Mouse (Mus musculus): ENCODE results near the gene Prr15l. TPM values are rescaled to one million over a fixed set of nuclear protein-coding genes. Genes with fewer than 3 reads are reported as not detected.

Gene Prr15l
- polyA plus RNA-seq, 1 experiment from 2014 or later = 38.7 TPM

- H3K27me3 ChIP-seq = no peaks in the 10 kb centered on the region
- H3K9me3 ChIP-seq (replicated peaks) = no peaks in the 10 kb centered on the region
- no peak overlapping the region for H3K9ac ChIP-seq
- H3K27ac ChIP-seq = peak overlapping the region; percentile 83
- no peak overlapping the region for H3K4me2 ChIP-seq
- WGBS = 76% methylated on average over 6 of the region's 6 CpGs
- H3K4me3 ChIP-seq (replicated peaks) = no peak overlapping the region
- H3K36me3 ChIP-seq = peaks cover 5% of the 10 kb centered on the region
- H3K4me1 ChIP-seq = peaks cover 33% of the 10 kb centered on the region
- ATAC-seq (replicated peaks; ENCODE audit: low FRiP score) = no peak
Measured at GRCm38 (mm10) chr11:96938426-96938800, 10.5 kb downstream of the Prr15l start.

GRCm38 (mm10) chr11:96940578-96941465 lies 12.9 kb downstream of the Prr15l start:
- WGBS = 73% methylated on average over 16 of the region's 16 CpGs
- no peak for ATAC-seq (replicated peaks; ENCODE audit: low FRiP score)
- no peak overlapping the region for H3K4me2 ChIP-seq
- H3K4me3 ChIP-seq (replicated peaks) = no peak overlapping the region
- no peaks in the 10 kb centered on the region for H3K9me3 ChIP-seq (replicated peaks)
- no peaks in the 10 kb centered on the region for H3K36me3 ChIP-seq
- H3K27me3 ChIP-seq = no peaks in the 10 kb centered on the region
- H3K4me1 ChIP-seq = peaks cover 32% of the 10 kb centered on the region
- H3K9ac ChIP-seq = no peak overlapping the region
- H3K27ac ChIP-seq = no peak overlapping the region

- Histone ChIP-seq H3K9me3 (replicated peaks) (no peaks in the 10 kb centered on the region), H3K4me3 (replicated peaks) (no peak overlapping the region), H3K27me3 (no peaks in the 10 kb centered on the region), H3K27ac (no peak overlapping the region), H3K9ac (no peak overlapping the region), H3K4me1 (peaks cover 32% of the 10 kb centered on the region), H3K4me2 (no peak overlapping the region), H3K36me3 (no peaks in the 10 kb centered on the region)
- 77% methylated on average over 6 of the region's 6 CpGs for WGBS
- no peak for ATAC-seq (replicated peaks; ENCODE audit: low FRiP score)
Measured at GRCm38 (mm10) chr11:96941989-96942590, 14.2 kb downstream of the Prr15l start.

GRCm38 (mm10) chr11:96943746-96944304 lies 15.9 kb downstream of the Prr15l start, which contains the start of gene Pnpo:
Pnpo (minus strand) TSS chr11:96943986.
- Histone ChIP-seq H3K27ac (peak within 1 kb of the TSS; percentile 64), H3K27me3 (no peaks in the 10 kb centered on the region), H3K4me1 (peaks cover 20% of the 10 kb centered on the region), H3K4me3 (replicated peaks) (peak within 1 kb of the TSS; percentile 66), H3K9ac (peak within 1 kb of the TSS; percentile 59), H3K9me3 (replicated peaks) (no peaks in the 10 kb centered on the region), H3K4me2 (peak within 1 kb of the TSS; percentile 97), H3K36me3 (no peaks in the 10 kb centered on the region)
- WGBS = under 1% methylated on average over 29 of the region's 29 CpGs
- peak; percentile 96 for ATAC-seq (replicated peaks; ENCODE audit: low FRiP score)

GRCm38 (mm10) chr11:96944844-96945580 lies 17.1 kb downstream of the Prr15l start:
- H3K27ac ChIP-seq = no peak overlapping the region
- peak overlapping the region; percentile 51; the same call in 1 of the 2 replicates for H3K9ac ChIP-seq
- no peaks in the 10 kb centered on the region for H3K27me3 ChIP-seq
- 78% methylated on average over 14 of the region's 14 CpGs for WGBS
- H3K36me3 ChIP-seq = 0 out of 2 replicates have a peak, but pooled peaks cover 3% of the 10 kb centered on the region
- ATAC-seq (replicated peaks; ENCODE audit: low FRiP score) = no peak
- H3K9me3 ChIP-seq (replicated peaks) = no peaks in the 10 kb centered on the region
- H3K4me3 ChIP-seq (replicated peaks) = peak overlapping the region; percentile 66
- H3K4me1 ChIP-seq = peaks cover 18% of the 10 kb centered on the region
- H3K4me2 ChIP-seq = peak overlapping the region; percentile 97

- Histone ChIP-seq H3K4me2 (no peak overlapping the region), H3K36me3 (peaks cover 17% of the 10 kb centered on the region), H3K9me3 (replicated peaks) (no peaks in the 10 kb centered on the region), H3K4me3 (replicated peaks) (no peak overlapping the region), H3K4me1 (peaks cover 18% of the 10 kb centered on the region), H3K27me3 (no peaks in the 10 kb centered on the region), H3K27ac (no peak overlapping the region), H3K9ac (no peak overlapping the region)
- no peak for ATAC-seq (replicated peaks; ENCODE audit: low FRiP score)
- WGBS = 93% methylated on average over 9 of the region's 9 CpGs
Measured at GRCm38 (mm10) chr11:96946498-96946897, 18.6 kb downstream of the Prr15l start.

- H3K27me3 ChIP-seq = no peaks in the 10 kb centered on the region
- no peak overlapping the region for H3K4me3 ChIP-seq (replicated peaks)
- 90% methylated on average over 4 of the region's 4 CpGs for WGBS
- H3K36me3 ChIP-seq = peaks cover 30% of the 10 kb centered on the region
- peaks cover 18% of the 10 kb centered on the region for H3K4me1 ChIP-seq
- no peaks in the 10 kb centered on the region for H3K9me3 ChIP-seq (replicated peaks)
- no peak overlapping the region for H3K9ac ChIP-seq
- no peak overlapping the region for H3K4me2 ChIP-seq
- no peak; the same call in 1 of the 2 replicates for ATAC-seq (replicated peaks; ENCODE audit: low FRiP score)
- H3K27ac ChIP-seq = no peak overlapping the region
Measured at GRCm38 (mm10) chr11:96947849-96948248, 19.9 kb downstream of the Prr15l start.

GRCm38 (mm10) chr11:96950767-96951166 lies 22.9 kb downstream of the Prr15l start:
- H3K4me3 ChIP-seq (replicated peaks) = no peak overlapping the region
- WGBS = 95% methylated on average over 3 of the region's 3 CpGs
- H3K4me1 ChIP-seq = 0 out of 2 replicates have a peak, but pooled peaks cover 5% of the 10 kb centered on the region
- H3K4me2 ChIP-seq = no peak overlapping the region
- no peaks in the 10 kb centered on the region for H3K27me3 ChIP-seq
- ATAC-seq (replicated peaks; ENCODE audit: low FRiP score) = no peak
- peaks cover 58% of the 10 kb centered on the region for H3K36me3 ChIP-seq
- no peaks in the 10 kb centered on the region for H3K9me3 ChIP-seq (replicated peaks)
- no peak overlapping the region for H3K27ac ChIP-seq
- H3K9ac ChIP-seq = no peak overlapping the region

GRCm38 (mm10) chr11:96952426-96952825 lies 24.5 kb downstream of the Prr15l start:
- peak overlapping the region; percentile 19; the same call in 1 of the 2 replicates for H3K27ac ChIP-seq
- no peaks in the 10 kb centered on the region for H3K27me3 ChIP-seq
- no peak overlapping the region for H3K4me3 ChIP-seq (replicated peaks)
- H3K9me3 ChIP-seq (replicated peaks) = no peaks in the 10 kb centered on the region
- H3K4me1 ChIP-seq = 0 out of 2 replicates have a peak, but pooled peaks cover 5% of the 10 kb centered on the region
- ATAC-seq (replicated peaks; ENCODE audit: low FRiP score) = no peak
- peaks cover 75% of the 10 kb centered on the region for H3K36me3 ChIP-seq
- no peak overlapping the region for H3K4me2 ChIP-seq
- no peak overlapping the region for H3K9ac ChIP-seq
- WGBS = 73% methylated on average over 10 of the region's 10 CpGs

- H3K4me2 ChIP-seq = no peak overlapping the region
- WGBS = 69% methylated on average over 6 of the region's 6 CpGs
- no peak for ATAC-seq (replicated peaks; ENCODE audit: low FRiP score)
- H3K27me3 ChIP-seq = no peaks in the 10 kb centered on the region
- H3K36me3 ChIP-seq = peaks cover 79% of the 10 kb centered on the region
- 0 out of 2 replicates have a peak, but pooled peaks cover 5% of the 10 kb centered on the region for H3K4me1 ChIP-seq
- peak overlapping the region; percentile 19; the same call in 1 of the 2 replicates for H3K27ac ChIP-seq
- H3K9me3 ChIP-seq (replicated peaks) = no peaks in the 10 kb centered on the region
- no peak overlapping the region for H3K9ac ChIP-seq
- no peak overlapping the region for H3K4me3 ChIP-seq (replicated peaks)
Measured at GRCm38 (mm10) chr11:96952896-96953295, 25.0 kb downstream of the Prr15l start.

GRCm38 (mm10) chr11:96955094-96955493 lies 27.2 kb downstream of the Prr15l start:
- WGBS = 93% methylated on average over 4 of the region's 4 CpGs
- Histone ChIP-seq H3K4me3 (replicated peaks) (no peak overlapping the region), H3K9ac (no peak overlapping the region), H3K4me1 (0 out of 2 replicates have a peak, but pooled peaks cover 5% of the 10 kb centered on the region), H3K36me3 (peaks cover 93% of the 10 kb centered on the region), H3K27ac (no peak overlapping the region), H3K27me3 (no peaks in the 10 kb centered on the region), H3K4me2 (no peak overlapping the region), H3K9me3 (replicated peaks) (no peaks in the 10 kb centered on the region)
- ATAC-seq (replicated peaks; ENCODE audit: low FRiP score) = no peak

Data from kidney, embryonic 15.5 days (tissue).